Mouse (Mus musculus): ENCODE data around the gene Fezf1. TPM values are rescaled to one million over a fixed set of nuclear protein-coding genes. Genes with fewer than 3 reads are reported as not detected.

Fezf1 gene
- total RNA-seq (2012; rRNA removed), result not detected in 2 replicates
- total RNA-seq (2014; rRNA removed), result not detected in 2 replicates
- not detected in 2 replicates for polyA plus RNA-seq (2012; ENCODE audit: insufficient read length, low read depth)

DNA sequence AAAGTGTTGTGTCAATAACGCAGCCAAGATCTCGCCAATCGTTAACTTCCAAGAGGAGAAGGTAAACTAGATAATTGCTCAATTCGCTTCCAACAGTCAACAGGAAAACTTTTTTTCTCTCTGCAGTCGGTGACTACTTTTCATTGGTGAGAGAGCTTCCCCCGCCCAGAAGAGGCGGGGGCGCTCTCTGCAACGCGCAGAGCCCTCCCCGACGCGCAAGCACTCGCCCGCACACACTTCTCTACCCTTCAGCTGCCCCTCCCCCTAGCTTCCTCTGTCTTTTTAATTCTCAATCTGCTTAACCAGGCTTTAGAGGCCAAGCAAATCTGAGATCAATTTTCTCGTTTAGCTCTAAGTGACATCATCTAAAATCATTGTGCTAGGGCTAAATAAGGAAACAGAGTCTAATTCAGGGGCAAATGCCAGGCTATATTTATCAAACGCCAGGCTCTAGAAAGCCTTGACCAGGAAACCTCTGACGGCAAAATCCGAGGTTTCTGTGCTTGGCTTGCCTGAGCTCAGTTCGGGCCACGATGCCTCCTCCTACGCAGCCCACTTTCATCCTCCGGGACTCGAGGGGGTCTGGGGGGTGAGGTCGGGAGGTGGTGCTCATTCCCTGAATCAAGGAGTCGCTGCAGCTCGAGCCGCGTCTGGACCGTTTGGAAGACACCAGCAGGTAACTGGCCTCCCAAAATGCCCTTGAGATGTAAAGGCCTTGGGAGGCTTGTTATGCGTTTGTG, at the start of gene Fezf1:
TSS of gene Fezf1 (minus strand) at position 50 of the 740 bp plus-strand sequence.
- DNase-seq (ENCODE audit: extremely low read depth), result no peak
- H3K36me3 ChIP-seq (replicated peaks in 1 of 2; ENCODE audit: control insufficient read depth in 1 of 2, insufficient read depth in 1 of 2, low read length in 1 of 2), result no peaks in the 10 kb centered on the region
- no peak within 1 kb of the TSS for H3K9ac ChIP-seq (ENCODE audit: insufficient read depth, low read depth)
- H3K27me3 ChIP-seq (replicated peaks), result no peaks in the 10 kb centered on the region
- no peak for TF ChIP-seq EP300 (IDR thresholded peaks at IDR 0.05; ENCODE audit: low read length)
- TF ChIP-seq CTCF (conservative IDR thresholded peaks at IDR 0.05 in 1 of 2, IDR thresholded peaks at IDR 0.05 in 1 of 2; ENCODE audit: low read depth in 2 of 2, low read length in 2 of 2), result no peak
- no peak for TF ChIP-seq SIN3A (IDR thresholded peaks at IDR 0.05; ENCODE audit: low read length)
- no peak for TF ChIP-seq JUN (IDR thresholded peaks at IDR 0.05; ENCODE audit: insufficient read depth, low read depth, low read length)
- no peak for TF ChIP-seq POLR2AphosphoS2 (IDR thresholded peaks at IDR 0.05; ENCODE audit: low read depth, low read length)
- no peak for TF ChIP-seq ZC3H11A (IDR thresholded peaks at IDR 0.05; ENCODE audit: low read depth, low read length)
- no peak for TF ChIP-seq RAD21 (IDR thresholded peaks at IDR 0.05; ENCODE audit: low read depth, low read length)
- no peak for TF ChIP-seq TCF12 (IDR thresholded peaks at IDR 0.05; ENCODE audit: low read depth, low read length)
- H3K4me2 ChIP-seq (ENCODE audit: insufficient read depth, low read depth, poor library complexity, severe bottlenecking), result no peak within 1 kb of the TSS
- H3K79me2 ChIP-seq (replicated peaks; ENCODE audit: control insufficient read depth, extremely low read depth, insufficient read depth, poor library complexity, severe bottlenecking), result no peaks in the 10 kb centered on the region
- dilution Hi-C loops (cut with MboI; ENCODE audit: extremely low pct_ligation_motif_present, extremely low pct_unique_long_range_greater_than_20kb, low sequenced_read_pairs) (no loop called here), in situ Hi-C loops (cut with MboI; ENCODE audit: low pct_ligation_motif_present, low pct_unique_long_range_greater_than_20kb, low sequenced_read_pairs) (no loop called here)
- peaks cover 36% of the 10 kb centered on the region for H3K9me3 ChIP-seq (replicated peaks; ENCODE audit: low read length)
- no peak within 1 kb of the TSS for H3K4me3 ChIP-seq (replicated peaks in 1 of 3; ENCODE audit: low read depth in 2 of 3, low read length in 2 of 3, poor library complexity in 1 of 3)
- H3K27ac ChIP-seq (ENCODE audit: insufficient read depth, low read depth), result no peak within 1 kb of the TSS
- H3K4me1 ChIP-seq (ENCODE audit: control insufficient read depth in 1 of 2, insufficient read depth in 2 of 2), result no peaks in the 10 kb centered on the region

DNA sequence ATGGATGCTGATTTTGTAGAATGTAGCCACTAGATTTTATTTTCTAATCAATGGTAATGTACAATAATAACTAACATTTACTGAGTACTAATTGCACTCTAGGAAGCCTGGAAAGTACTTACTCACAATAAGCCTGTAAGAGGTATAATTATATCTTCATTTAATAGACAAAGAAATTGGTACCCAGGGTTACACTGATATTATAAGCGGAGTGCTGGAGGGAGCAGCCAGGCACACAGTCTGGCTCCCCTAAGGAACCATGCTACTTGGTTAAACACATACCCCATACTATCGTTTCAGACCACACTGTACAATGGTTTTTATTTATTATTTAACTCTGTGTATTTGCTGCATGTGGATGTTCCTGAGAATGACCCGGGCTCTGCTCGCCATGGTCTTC, 46.5 kb upstream of the Fezf1 start:
- no peaks in the 10 kb centered on the region for H3K79me2 ChIP-seq (replicated peaks; ENCODE audit: control insufficient read depth, extremely low read depth, insufficient read depth, poor library complexity, severe bottlenecking)

DNA sequence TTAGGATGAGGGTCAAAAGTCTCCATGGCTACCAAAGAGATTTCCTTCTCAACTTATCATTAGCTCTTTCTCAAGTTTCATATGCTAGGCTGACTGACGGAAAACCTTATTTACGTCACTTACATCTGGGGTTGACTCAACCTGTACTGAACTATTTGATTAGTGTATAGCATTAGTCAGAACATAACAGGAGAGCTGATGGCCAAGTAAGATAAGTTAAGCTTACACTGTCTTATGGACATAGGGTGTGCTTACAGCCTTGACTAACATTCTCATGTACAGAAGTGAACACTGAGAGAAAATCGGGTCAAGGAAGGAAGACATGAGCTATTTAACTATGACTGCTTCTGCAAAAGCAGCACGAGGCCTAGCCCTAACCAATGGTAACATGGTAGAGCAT, 40.6 kb upstream of the Fezf1 start:
- Histone ChIP-seq H3K4me2 (ENCODE audit: insufficient read depth, low read depth, poor library complexity, severe bottlenecking) (no peak overlapping the region), H3K27me3 (replicated peaks) (no peaks in the 10 kb centered on the region), H3K4me1 (ENCODE audit: control insufficient read depth in 1 of 2, insufficient read depth in 2 of 2) (no peaks in the 10 kb centered on the region), H3K79me2 (replicated peaks; ENCODE audit: control insufficient read depth, extremely low read depth, insufficient read depth, poor library complexity, severe bottlenecking) (no peaks in the 10 kb centered on the region), H3K9ac (ENCODE audit: insufficient read depth, low read depth) (no peak overlapping the region), H3K36me3 (replicated peaks in 1 of 2; ENCODE audit: control insufficient read depth in 1 of 2, insufficient read depth in 1 of 2, low read length in 1 of 2) (no peaks in the 10 kb centered on the region), H3K9me3 (replicated peaks; ENCODE audit: low read length) (no peaks in the 10 kb centered on the region), H3K4me3 (replicated peaks in 1 of 3; ENCODE audit: low read depth in 2 of 3, low read length in 2 of 3, poor library complexity in 1 of 3) (no peak overlapping the region), H3K27ac (ENCODE audit: insufficient read depth, low read depth) (no peak overlapping the region)
- no peak for TF ChIP-seq E2F4 (IDR thresholded peaks at IDR 0.05; ENCODE audit: insufficient replicate concordance, low read depth, low read length)
- TF ChIP-seq CHD1 (IDR thresholded peaks at IDR 0.05; ENCODE audit: low read depth, low read length), result no peak
- in situ Hi-C loops (cut with MboI; ENCODE audit: low pct_ligation_motif_present, low pct_unique_long_range_greater_than_20kb, low sequenced_read_pairs), result no loop called here
- DNase-seq (ENCODE audit: extremely low read depth), result no peak
- dilution Hi-C loops (cut with MboI; ENCODE audit: extremely low pct_ligation_motif_present, extremely low pct_unique_long_range_greater_than_20kb, low sequenced_read_pairs), result no loop called here

More for the DNA sequence above, 46.5 kb upstream of the Fezf1 start:
- dilution Hi-C loops (cut with MboI; ENCODE audit: extremely low pct_ligation_motif_present, extremely low pct_unique_long_range_greater_than_20kb, low sequenced_read_pairs) (no loop called here), in situ Hi-C loops (cut with MboI; ENCODE audit: low pct_ligation_motif_present, low pct_unique_long_range_greater_than_20kb, low sequenced_read_pairs) (no loop called here)
- Histone ChIP-seq H3K4me2 (ENCODE audit: insufficient read depth, low read depth, poor library complexity, severe bottlenecking) (no peak overlapping the region), H3K9me3 (replicated peaks; ENCODE audit: low read length) (no peaks in the 10 kb centered on the region), H3K9ac (ENCODE audit: insufficient read depth, low read depth) (no peak overlapping the region), H3K27me3 (replicated peaks) (no peaks in the 10 kb centered on the region), H3K36me3 (replicated peaks in 1 of 2; ENCODE audit: control insufficient read depth in 1 of 2, insufficient read depth in 1 of 2, low read length in 1 of 2) (no peaks in the 10 kb centered on the region), H3K27ac (ENCODE audit: insufficient read depth, low read depth) (no peak overlapping the region), H3K4me3 (replicated peaks in 1 of 3; ENCODE audit: low read depth in 2 of 3, low read length in 2 of 3, poor library complexity in 1 of 3) (no peak overlapping the region), H3K4me1 (ENCODE audit: control insufficient read depth in 1 of 2, insufficient read depth in 2 of 2) (no peaks in the 10 kb centered on the region)
- no peak for DNase-seq (ENCODE audit: extremely low read depth)
- TF ChIP-seq USF1 (IDR thresholded peaks at IDR 0.05; ENCODE audit: low read depth, low read length), result no peak
- no peak for TF ChIP-seq ETS1 (conservative IDR thresholded peaks at IDR 0.05; ENCODE audit: low read depth, low read length)
- TF ChIP-seq MAFK (IDR thresholded peaks at IDR 0.05; ENCODE audit: insufficient replicate concordance, low read length), result no peak
- no peak for TF ChIP-seq ZMIZ1 (IDR thresholded peaks at IDR 0.05; ENCODE audit: low read depth, low read length)
- TF ChIP-seq NRF1 (IDR thresholded peaks at IDR 0.05; ENCODE audit: low read depth, low read length), result no peak
- TF ChIP-seq JUND (conservative IDR thresholded peaks at IDR 0.05; ENCODE audit: low read depth, low read length), result no peak
- no peak for TF ChIP-seq CHD2 (IDR thresholded peaks at IDR 0.05; ENCODE audit: low read length)
- TF ChIP-seq BHLHE40 (IDR thresholded peaks at IDR 0.05; ENCODE audit: low read depth, low read length), result no peak
